Mouse (Mus musculus): ENCODE measurements at regions not wholly inside any gene's neighbourhood (a gene's known extent, or its start where the extent isn't known, plus 50 kb on each side); places are given as distances from the start of the nearest gene placed in this dataset.
A peak's percentile ranks its signal among the peaks of the same experiment; 100 is the strongest.

DNA sequence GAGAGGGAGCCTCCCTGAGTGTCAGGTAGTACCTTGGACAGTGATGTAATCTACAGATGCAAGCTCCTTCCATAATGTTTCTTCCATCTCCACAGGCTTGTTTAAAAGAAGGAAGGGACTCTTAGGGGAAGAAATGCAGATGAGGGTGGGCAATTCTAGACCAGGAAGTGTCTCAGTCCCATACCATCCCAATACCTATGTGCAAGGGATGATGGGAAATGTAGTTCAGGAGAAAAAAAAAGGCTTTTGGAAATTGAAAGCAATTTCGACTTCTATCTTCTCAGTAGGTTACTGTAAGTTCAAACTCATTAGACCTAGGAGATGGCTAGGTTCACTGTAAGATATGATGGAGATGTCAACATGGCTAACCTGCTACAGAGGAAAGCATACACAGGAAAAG is 68.3 kb downstream of the Cd83 start:
- no peak overlapping the region for H3K27ac ChIP-seq (ENCODE audit: low read length)
- WGBS: 77% methylated on average over 1 of the region's 1 CpGs

DNA sequence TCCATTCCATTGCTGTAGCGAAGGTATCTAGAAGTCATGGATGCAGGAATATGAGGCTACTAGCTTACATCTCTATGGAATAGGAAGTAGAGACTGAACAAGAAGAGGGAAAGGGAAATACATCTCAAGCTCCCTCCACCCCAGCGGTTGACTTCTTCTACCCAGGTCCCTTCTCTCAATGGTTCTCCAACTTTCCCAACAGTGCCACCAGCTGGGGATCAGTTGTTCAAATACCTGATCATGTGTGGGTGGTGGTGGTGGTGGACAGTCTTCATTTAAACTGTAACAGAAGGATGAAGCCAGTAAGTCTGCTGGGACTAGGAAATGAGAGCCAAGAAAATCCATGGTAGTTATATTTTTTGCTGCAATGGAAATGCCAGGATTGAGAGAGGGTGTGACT is 70.4 kb downstream of the Cd83 start:
- ATAC-seq (ENCODE audit: insufficient number of reproducible peaks, insufficient read depth, low FRiP score, low read depth): no peak
- H3K9me3 ChIP-seq (ENCODE audit: control insufficient read depth, low read depth, low read length): no peaks in the 10 kb centered on the region
- no peak overlapping the region for H3K27ac ChIP-seq (ENCODE audit: low read length)
- no peak overlapping the region for H3K4me3 ChIP-seq (ENCODE audit: low read depth, low read length)
- H3K4me1 ChIP-seq (ENCODE audit: control insufficient read depth, insufficient read depth, low read length): no peaks in the 10 kb centered on the region
- no peaks in the 10 kb centered on the region for H3K27me3 ChIP-seq (ENCODE audit: control insufficient read depth, insufficient read depth, low read length)
- no peak overlapping the region for H3K9ac ChIP-seq (replicated peaks; ENCODE audit: low read depth, low read length)
- WGBS: 95% methylated on average over 2 of the region's 2 CpGs
- H3K36me3 ChIP-seq (ENCODE audit: control insufficient read depth, insufficient read depth, low read length): no peaks in the 10 kb centered on the region
- no peak overlapping the region for H3K4me2 ChIP-seq (replicated peaks; ENCODE audit: low read depth, low read length)

More for the DNA sequence above, 68.3 kb downstream of the Cd83 start:
- H3K36me3 ChIP-seq (ENCODE audit: control insufficient read depth, insufficient read depth, low read length): no peaks in the 10 kb centered on the region
- H3K27me3 ChIP-seq (ENCODE audit: control insufficient read depth, insufficient read depth, low read length): no peaks in the 10 kb centered on the region
- H3K4me3 ChIP-seq (ENCODE audit: low read depth, low read length): no peak overlapping the region
- H3K4me1 ChIP-seq (ENCODE audit: control insufficient read depth, insufficient read depth, low read length): no peaks in the 10 kb centered on the region
- no peaks in the 10 kb centered on the region for H3K9me3 ChIP-seq (ENCODE audit: control insufficient read depth, low read depth, low read length)
- no peak for ATAC-seq (ENCODE audit: insufficient number of reproducible peaks, insufficient read depth, low FRiP score, low read depth)
- H3K4me2 ChIP-seq (replicated peaks; ENCODE audit: low read depth, low read length): no peak overlapping the region
- no peak overlapping the region for H3K9ac ChIP-seq (replicated peaks; ENCODE audit: low read depth, low read length)

DNA sequence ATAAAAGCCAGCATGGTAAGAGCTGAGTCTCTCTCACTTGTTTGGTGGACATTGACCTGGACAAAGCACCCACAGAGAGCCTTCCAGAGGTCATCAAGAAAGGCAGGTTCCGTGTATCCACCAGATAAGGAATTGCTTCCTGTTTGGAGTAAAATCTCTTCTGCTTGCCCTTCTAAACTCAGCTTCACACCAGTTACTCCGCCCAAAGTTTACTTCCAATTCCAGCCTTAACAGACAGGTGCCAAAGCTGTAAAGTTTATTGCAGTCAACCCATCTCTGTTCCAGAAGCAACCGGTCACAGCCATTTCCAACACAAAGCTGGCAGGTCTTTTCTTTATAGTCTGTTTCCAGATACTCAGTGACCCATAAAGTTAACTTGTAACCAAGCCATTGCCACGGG is 76.4 kb downstream of the Cd83 start:
- 38% methylated on average over 4 of the region's 4 CpGs for WGBS
- H3K9me3 ChIP-seq (ENCODE audit: control insufficient read depth, low read depth, low read length): no peaks in the 10 kb centered on the region
- H3K36me3 ChIP-seq (ENCODE audit: control insufficient read depth, insufficient read depth, low read length): no peaks in the 10 kb centered on the region
- no peak overlapping the region for H3K4me3 ChIP-seq (ENCODE audit: low read depth, low read length)
- no peak overlapping the region for H3K4me2 ChIP-seq (replicated peaks; ENCODE audit: low read depth, low read length)
- no peak for ATAC-seq (ENCODE audit: insufficient number of reproducible peaks, insufficient read depth, low FRiP score, low read depth)
- no peak overlapping the region for H3K27ac ChIP-seq (ENCODE audit: low read length)
- no peak overlapping the region for H3K9ac ChIP-seq (replicated peaks; ENCODE audit: low read depth, low read length)
- no peaks in the 10 kb centered on the region for H3K27me3 ChIP-seq (ENCODE audit: control insufficient read depth, insufficient read depth, low read length)
- H3K4me1 ChIP-seq (ENCODE audit: control insufficient read depth, insufficient read depth, low read length): peaks cover 12% of the 10 kb centered on the region

- no peak overlapping the region for H3K4me3 ChIP-seq (ENCODE audit: low read depth, low read length)
- no peak overlapping the region for H3K9ac ChIP-seq (replicated peaks; ENCODE audit: low read depth, low read length)
- H3K27me3 ChIP-seq (ENCODE audit: control insufficient read depth, insufficient read depth, low read length): no peaks in the 10 kb centered on the region
- no peak overlapping the region for H3K4me2 ChIP-seq (replicated peaks; ENCODE audit: low read depth, low read length)
- WGBS: 73% methylated on average over 7 of the region's 7 CpGs
- no peaks in the 10 kb centered on the region for H3K9me3 ChIP-seq (ENCODE audit: control insufficient read depth, low read depth, low read length)
- H3K27ac ChIP-seq (ENCODE audit: low read length): no peak overlapping the region
- H3K4me1 ChIP-seq (ENCODE audit: control insufficient read depth, insufficient read depth, low read length): peaks cover 12% of the 10 kb centered on the region
- ATAC-seq (ENCODE audit: insufficient number of reproducible peaks, insufficient read depth, low FRiP score, low read depth): no peak
- H3K36me3 ChIP-seq (ENCODE audit: control insufficient read depth, insufficient read depth, low read length): no peaks in the 10 kb centered on the region
These were observed 76.8 kb downstream of the Cd83 start for GRCm38 (mm10) chr13:43861424-43861823.

- Histone ChIP-seq H3K9me3 (ENCODE audit: control insufficient read depth, low read depth, low read length) (no peaks in the 10 kb centered on the region), H3K27ac (ENCODE audit: low read length) (no peak overlapping the region), H3K4me1 (ENCODE audit: control insufficient read depth, insufficient read depth, low read length) (peaks cover 12% of the 10 kb centered on the region), H3K4me3 (ENCODE audit: low read depth, low read length) (no peak overlapping the region), H3K27me3 (ENCODE audit: control insufficient read depth, insufficient read depth, low read length) (no peaks in the 10 kb centered on the region), H3K9ac (replicated peaks; ENCODE audit: low read depth, low read length) (no peak overlapping the region), H3K4me2 (replicated peaks; ENCODE audit: low read depth, low read length) (no peak overlapping the region), H3K36me3 (ENCODE audit: control insufficient read depth, insufficient read depth, low read length) (no peaks in the 10 kb centered on the region)
- WGBS: 67% methylated on average over 5 of the region's 5 CpGs
- ATAC-seq (ENCODE audit: insufficient number of reproducible peaks, insufficient read depth, low FRiP score, low read depth): no peak
These were observed 77.5 kb downstream of the Cd83 start for GRCm38 (mm10) chr13:43862056-43862455.

- H3K4me3 ChIP-seq (ENCODE audit: low read depth, low read length): no peak overlapping the region
- no peaks in the 10 kb centered on the region for H3K9me3 ChIP-seq (ENCODE audit: control insufficient read depth, low read depth, low read length)
- no peak overlapping the region for H3K4me2 ChIP-seq (replicated peaks; ENCODE audit: low read depth, low read length)
- no peak for ATAC-seq (ENCODE audit: insufficient number of reproducible peaks, insufficient read depth, low FRiP score, low read depth)
- H3K27me3 ChIP-seq (ENCODE audit: control insufficient read depth, insufficient read depth, low read length): no peaks in the 10 kb centered on the region
- H3K36me3 ChIP-seq (ENCODE audit: control insufficient read depth, insufficient read depth, low read length): no peaks in the 10 kb centered on the region
- peaks cover 12% of the 10 kb centered on the region for H3K4me1 ChIP-seq (ENCODE audit: control insufficient read depth, insufficient read depth, low read length)
- H3K27ac ChIP-seq (ENCODE audit: low read length): no peak overlapping the region
- H3K9ac ChIP-seq (replicated peaks; ENCODE audit: low read depth, low read length): no peak overlapping the region
- WGBS: 56% methylated on average over 6 of the region's 6 CpGs
These were observed 78.0 kb downstream of the Cd83 start for GRCm38 (mm10) chr13:43862586-43862985.

DNA sequence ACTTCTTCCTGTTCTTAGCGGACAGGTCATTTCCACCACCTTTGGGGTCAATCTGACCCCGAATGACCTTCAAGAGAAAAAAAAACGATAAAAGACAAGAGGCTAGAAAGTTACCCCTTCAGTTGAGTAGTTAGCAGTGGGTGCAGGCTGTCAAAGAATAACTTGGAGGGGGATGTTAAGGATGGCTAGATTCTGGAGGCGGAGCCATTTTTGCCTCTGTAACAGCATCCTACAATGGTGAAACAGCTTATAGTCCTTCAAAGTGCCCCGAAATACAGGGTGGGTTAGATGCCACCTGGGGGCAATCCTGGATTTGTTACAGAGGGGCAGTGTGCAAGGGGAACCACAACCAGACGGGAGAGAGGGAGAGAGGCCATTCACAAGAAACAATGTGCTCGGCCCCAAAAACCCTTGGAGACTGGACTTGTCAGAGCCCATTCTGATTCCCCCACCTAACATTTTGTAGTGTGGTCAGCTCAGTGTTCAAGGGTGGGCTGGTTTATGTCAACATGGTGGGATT is 79.1 kb downstream of the Cd83 start:
- 89% methylated on average over 7 of the region's 7 CpGs for WGBS
- H3K9me3 ChIP-seq (ENCODE audit: control insufficient read depth, low read depth, low read length): no peaks in the 10 kb centered on the region
- H3K27me3 ChIP-seq (ENCODE audit: control insufficient read depth, insufficient read depth, low read length): no peaks in the 10 kb centered on the region
- H3K4me1 ChIP-seq (ENCODE audit: control insufficient read depth, insufficient read depth, low read length): peaks cover 12% of the 10 kb centered on the region
- no peak overlapping the region for H3K9ac ChIP-seq (replicated peaks; ENCODE audit: low read depth, low read length)
- H3K4me2 ChIP-seq (replicated peaks; ENCODE audit: low read depth, low read length): peak overlapping the region; percentile 43; the same call in 1 of the 2 replicates
- no peak overlapping the region for H3K4me3 ChIP-seq (ENCODE audit: low read depth, low read length)
- no peak for ATAC-seq (ENCODE audit: insufficient number of reproducible peaks, insufficient read depth, low FRiP score, low read depth)
- H3K36me3 ChIP-seq (ENCODE audit: control insufficient read depth, insufficient read depth, low read length): no peaks in the 10 kb centered on the region
- no peak overlapping the region for H3K27ac ChIP-seq (ENCODE audit: low read length)

DNA sequence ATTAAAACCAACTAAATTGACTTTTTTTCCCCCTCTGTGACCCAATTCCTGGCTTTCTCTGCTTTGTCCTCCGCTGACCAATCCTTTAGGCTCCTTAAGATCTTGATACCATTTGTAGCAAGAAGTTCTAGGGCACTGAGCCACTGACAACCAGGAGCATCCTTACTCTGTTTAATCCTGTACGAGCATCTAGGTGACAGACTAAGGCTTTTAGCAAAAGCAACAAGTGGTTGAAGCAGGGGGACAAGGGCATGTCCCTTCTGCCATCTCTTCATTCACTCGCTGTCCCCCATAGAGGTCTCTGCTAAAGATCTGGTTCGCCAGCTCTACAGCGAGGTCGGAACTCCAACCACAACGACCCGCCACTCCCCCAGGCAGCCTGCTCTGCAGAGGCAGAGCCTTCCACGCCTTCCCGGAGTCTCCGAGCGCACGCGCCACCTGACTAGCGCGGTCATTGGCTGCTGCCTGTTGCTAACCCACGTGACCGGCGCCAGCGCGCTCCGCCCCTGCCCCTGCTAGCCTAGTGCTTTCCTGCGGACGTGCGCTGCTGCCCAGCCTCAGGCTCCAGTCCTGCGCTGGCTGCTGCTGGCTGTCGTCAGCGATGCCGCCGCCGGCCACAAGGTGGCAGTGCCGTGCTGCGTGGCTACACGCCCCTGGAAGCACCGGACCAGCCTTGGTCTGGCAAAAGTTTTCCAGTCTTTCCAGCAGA is 79.7 kb downstream of the Cd83 start:
- Histone ChIP-seq H3K9me3 (ENCODE audit: control insufficient read depth, low read depth, low read length) (no peaks in the 10 kb centered on the region), H3K4me2 (replicated peaks; ENCODE audit: low read depth, low read length) (peak overlapping the region; percentile 43), H3K27ac (ENCODE audit: low read length) (peak overlapping the region; percentile 48; the same call in 1 of the 2 replicates), H3K4me1 (ENCODE audit: control insufficient read depth, insufficient read depth, low read length) (peaks cover 12% of the 10 kb centered on the region), H3K9ac (replicated peaks; ENCODE audit: low read depth, low read length) (no peak overlapping the region), H3K36me3 (ENCODE audit: control insufficient read depth, insufficient read depth, low read length) (no peaks in the 10 kb centered on the region), H3K27me3 (ENCODE audit: control insufficient read depth, insufficient read depth, low read length) (no peaks in the 10 kb centered on the region), H3K4me3 (ENCODE audit: low read depth, low read length) (peak overlapping the region; percentile 13; the same call in 1 of the 2 replicates)
- ATAC-seq (ENCODE audit: insufficient number of reproducible peaks, insufficient read depth, low FRiP score, low read depth): peak; percentile 99
- WGBS: 2% methylated on average over 35 of the region's 35 CpGs

DNA sequence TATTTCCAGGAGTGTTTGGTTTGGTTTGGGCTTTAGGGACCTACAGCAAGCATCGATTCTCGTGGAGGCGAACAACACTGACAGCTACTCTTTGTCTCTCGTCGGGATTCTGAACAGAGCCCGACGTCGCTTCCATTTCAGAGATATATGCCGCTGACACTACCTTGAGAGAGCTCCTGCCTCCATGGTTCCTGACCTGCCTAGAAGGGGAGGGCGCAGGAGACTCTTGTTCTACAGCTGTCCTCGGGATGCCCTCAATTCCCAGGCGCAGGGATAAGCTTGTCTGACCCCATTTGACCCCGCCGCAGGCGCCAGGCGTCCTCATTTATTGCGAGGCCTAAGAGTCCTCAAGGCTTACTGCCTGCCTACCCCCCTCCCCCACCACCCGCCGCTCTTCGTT is 80.5 kb downstream of the Cd83 start:
- no peaks in the 10 kb centered on the region for H3K36me3 ChIP-seq (ENCODE audit: control insufficient read depth, insufficient read depth, low read length)
- H3K9ac ChIP-seq (replicated peaks; ENCODE audit: low read depth, low read length): no peak overlapping the region
- H3K4me3 ChIP-seq (ENCODE audit: low read depth, low read length): peak overlapping the region; percentile 13; the same call in 1 of the 2 replicates
- WGBS: 3% methylated on average over 20 of the region's 20 CpGs
- ATAC-seq (ENCODE audit: insufficient number of reproducible peaks, insufficient read depth, low FRiP score, low read depth): peak; percentile 46; the same call in 1 of the 2 replicates
- H3K9me3 ChIP-seq (ENCODE audit: control insufficient read depth, low read depth, low read length): no peaks in the 10 kb centered on the region
- peak overlapping the region; percentile 43 for H3K4me2 ChIP-seq (replicated peaks; ENCODE audit: low read depth, low read length)
- H3K4me1 ChIP-seq (ENCODE audit: control insufficient read depth, insufficient read depth, low read length): peaks cover 12% of the 10 kb centered on the region
- H3K27me3 ChIP-seq (ENCODE audit: control insufficient read depth, insufficient read depth, low read length): no peaks in the 10 kb centered on the region
- peak overlapping the region; percentile 48 for H3K27ac ChIP-seq (ENCODE audit: low read length)

Data from stomach, embryonic 14.5 days (tissue).